Mouse (Mus musculus) limb, embryonic 14.5 days (tissue): ENCODE data around the gene Gtpbp2. TPM values are rescaled to one million over a fixed set of nuclear protein-coding genes. Genes with fewer than 3 reads are reported as not detected.

Experiments used
- ATAC-seq: fragments of 200-750 bp; cut with Nextera tagmentation; 2 replicates; pipeline ENCODE4 v1.8.0; 2017; ENCODE audit warnings: low read depth, moderate number of reproducible peaks, moderate TSS enrichment; ENCODE audit not compliant: low FRiP score
- DNase-seq: peaks from one replicate; pipeline ENCODE4 v3.0.0-alpha.2; 2015; ENCODE audit warnings: low spot score
- H3K27ac ChIP-seq: fragments of 300-500 bp; sonication (generic); replicated peaks from 2 replicates; pipeline ENCODE4 v1.5.1; 2014; ENCODE audit warnings: low read depth, mild to moderate bottlenecking, low read length, moderate library complexity, mixed read lengths
- H3K27me3 ChIP-seq: fragments of 300-500 bp; sonication (generic); 2 replicates; pipeline ENCODE4 v1.6.1; 2014; ENCODE audit warnings: low read length, mixed read lengths; ENCODE audit not compliant: control insufficient read depth, insufficient read depth
- H3K36me3 ChIP-seq: fragments of 300-500 bp; sonication (generic); 2 replicates; pipeline ENCODE4 v1.6.1; 2014; ENCODE audit warnings: mild to moderate bottlenecking, low read length, moderate library complexity, mixed read lengths; ENCODE audit not compliant: control insufficient read depth, insufficient read depth
- H3K4me1 ChIP-seq: fragments of 300-500 bp; sonication (generic); 2 replicates; pipeline ENCODE4 v1.6.1; 2014; ENCODE audit warnings: antibody characterized with exemption, low read length, mixed read lengths; ENCODE audit not compliant: control insufficient read depth, insufficient read depth
- H3K4me2 ChIP-seq: fragments of 300-500 bp; sonication (generic); replicated peaks from 2 replicates; pipeline ENCODE4 v1.6.1; 2014; ENCODE audit warnings: low read depth, mild to moderate bottlenecking, low read length, moderate library complexity; ENCODE audit not compliant: severe bottlenecking
- H3K4me3 ChIP-seq: fragments of 300-500 bp; sonication (generic); replicated peaks from 2 replicates; pipeline ENCODE4 v1.5.1; 2014; ENCODE audit warnings: low read length
- H3K9ac ChIP-seq: fragments of 300-500 bp; sonication (generic); 2 replicates; pipeline ENCODE4 v1.6.1; 2014; ENCODE audit warnings: mild to moderate bottlenecking, low read depth, low read length, moderate library complexity; ENCODE audit not compliant: severe bottlenecking
- H3K9me3 ChIP-seq: fragments of 300-500 bp; sonication (generic); 2 replicates; pipeline ENCODE4 v1.6.1; 2016; ENCODE audit warnings: low read length; ENCODE audit not compliant: control insufficient read depth
- POLR2A ChIP-seq: fragments of 200-500 bp; IDR thresholded peaks from 2 replicates; pipeline ENCODE4 v1.8.0; 2012; ENCODE audit warnings: inconsistent platforms, mild to moderate bottlenecking, moderate library complexity, borderline replicate concordance; ENCODE audit not compliant: insufficient read depth, insufficient read length; ENCODE audit errors: extremely low read depth
- WGBS: fragments of 180-500 bp; shearing (Covaris S2); extraction: QIAGEN DNeasy Blood & Tissue Kit; methylation state at CpG from one replicate; pipeline ENCODE4 v1.1.7; 2014; 5-methylcytosine and 5-hydroxymethylcytosine counted together
- polyA plus RNA-seq, 2 experiments: library from polyadenylated mRNA; depleted of rRNA in 1 of 2; stranded (reverse) in 1 of 2; unstranded in 1 of 2; fragments of >200 nt; fragmentation: Nextera tagmentation in 1 of 2; extraction: Ambion mirVana in 1 of 2; gene quantifications; 2 replicates each; pipeline versions ENCODE4 v1.2.1 to v1.2.3; 2012 to 2014

Gtpbp2 gene
- polyA plus RNA-seq (2012; rRNA removed) (166 and 177 TPM in 2 replicates), polyA plus RNA-seq (2014; fragmentation: Nextera tagmentation; extraction: Ambion mirVana) (29.8 and 38.3 TPM in 2 replicates)

DNA sequence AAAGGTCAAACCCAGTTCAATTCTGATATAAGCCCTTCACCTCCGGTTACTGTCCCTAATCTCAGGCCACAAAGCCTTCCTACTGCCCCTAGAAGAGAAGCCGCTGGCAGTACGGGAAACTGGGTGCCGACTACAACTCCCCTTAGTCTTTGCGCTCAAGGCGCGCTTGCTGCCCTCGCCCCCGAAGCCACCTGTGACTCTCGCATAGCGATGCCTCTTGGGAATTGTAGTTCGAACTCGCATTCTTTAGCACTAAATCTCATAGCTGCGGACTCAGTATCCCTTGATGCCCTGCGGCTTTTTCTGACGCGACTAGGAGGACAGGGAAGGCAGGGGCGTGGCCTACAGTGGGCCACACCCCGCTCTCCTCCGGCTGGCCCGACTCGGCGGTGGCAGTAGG, at the start of gene Gtpbp2:
Gene Gtpbp2, plus strand, starts transcription at position 347 of the 400 bp plus-strand sequence.
- Histone ChIP-seq H3K4me1 (peaks cover 16% of the 10 kb centered on the region), H3K4me2 (peak within 1 kb of the TSS; percentile 92), H3K27ac (peak within 1 kb of the TSS; percentile 61), H3K9me3 (no peaks in the 10 kb centered on the region), H3K27me3 (no peaks in the 10 kb centered on the region), H3K9ac (peak within 1 kb of the TSS; percentile 82), H3K4me3 (peak within 1 kb of the TSS; percentile 82), H3K36me3 (peaks cover 20% of the 10 kb centered on the region)
- 3% methylated on average over 22 of the region's 23 CpGs for WGBS
- ATAC-seq: peak; percentile 94
- TF ChIP-seq POLR2A: peak; percentile 21; the same call in 1 of the 2 replicates
- peak; percentile 100 for DNase-seq

DNA sequence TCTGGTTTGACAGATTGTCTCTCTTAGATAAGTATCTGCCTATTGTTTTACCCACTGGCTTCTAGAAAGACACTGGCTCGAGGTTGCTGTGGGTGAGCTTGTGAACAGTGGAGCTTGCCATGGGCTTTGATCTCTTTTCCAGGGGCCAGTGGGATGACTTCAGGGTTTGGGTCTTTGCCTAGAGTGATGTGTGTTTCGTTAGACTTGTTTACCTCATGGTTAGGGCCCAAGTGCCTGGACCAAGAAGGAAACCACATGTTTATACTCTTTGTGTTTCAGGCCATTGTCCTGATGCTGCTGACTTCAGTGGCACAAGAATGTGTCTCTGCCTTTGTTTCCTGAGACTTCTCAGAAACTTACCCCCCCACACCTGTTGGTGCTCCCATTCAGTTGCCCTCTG, 45.3 kb upstream of the Gtpbp2 start:
- ATAC-seq (no peak), DNase-seq (no peak)
- Histone ChIP-seq H3K4me2 (no peak overlapping the region), H3K4me3 (no peak overlapping the region), H3K27ac (0 out of 2 replicates have a peak overlapping the region, but pooled peaks have one; percentile 8), H3K9me3 (no peaks in the 10 kb centered on the region), H3K27me3 (no peaks in the 10 kb centered on the region), H3K4me1 (peaks cover 11% of the 10 kb centered on the region), H3K9ac (peak overlapping the region; percentile 12; the same call in 1 of the 2 replicates), H3K36me3 (peaks cover 30% of the 10 kb centered on the region)
- TF ChIP-seq POLR2A: no peak
- 37% methylated on average over 2 of the region's 2 CpGs for WGBS

DNA sequence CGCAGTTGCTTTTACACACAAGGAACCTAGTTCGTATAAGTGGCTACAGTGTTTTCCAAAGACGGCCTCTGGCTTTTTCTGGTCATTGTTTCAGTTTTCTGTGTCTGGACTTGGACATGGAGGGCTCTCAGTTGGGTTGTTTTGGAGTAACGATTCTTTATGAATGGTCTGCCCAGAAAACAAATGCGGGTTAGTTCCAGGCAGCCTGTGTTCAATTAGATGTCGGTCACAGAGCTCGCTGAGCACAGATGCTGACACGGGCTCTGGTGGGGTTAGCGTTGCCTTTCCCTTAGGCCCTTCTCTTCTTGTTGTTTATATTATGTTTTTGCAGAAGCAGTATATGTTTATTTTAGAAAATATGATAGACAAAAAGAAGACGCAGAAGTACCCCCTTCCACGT, 44.7 kb upstream of the Gtpbp2 start:
- Histone ChIP-seq H3K4me2 (no peak overlapping the region), H3K9ac (peak overlapping the region; percentile 12; the same call in 1 of the 2 replicates), H3K27ac (0 out of 2 replicates have a peak overlapping the region, but pooled peaks have one; percentile 8), H3K4me3 (no peak overlapping the region), H3K4me1 (peaks cover 11% of the 10 kb centered on the region), H3K27me3 (no peaks in the 10 kb centered on the region), H3K36me3 (peaks cover 31% of the 10 kb centered on the region), H3K9me3 (no peaks in the 10 kb centered on the region)
- no peak for TF ChIP-seq POLR2A
- DNase-seq (no peak), ATAC-seq (no peak)
- WGBS: 41% methylated on average over 11 of the region's 11 CpGs

DNA sequence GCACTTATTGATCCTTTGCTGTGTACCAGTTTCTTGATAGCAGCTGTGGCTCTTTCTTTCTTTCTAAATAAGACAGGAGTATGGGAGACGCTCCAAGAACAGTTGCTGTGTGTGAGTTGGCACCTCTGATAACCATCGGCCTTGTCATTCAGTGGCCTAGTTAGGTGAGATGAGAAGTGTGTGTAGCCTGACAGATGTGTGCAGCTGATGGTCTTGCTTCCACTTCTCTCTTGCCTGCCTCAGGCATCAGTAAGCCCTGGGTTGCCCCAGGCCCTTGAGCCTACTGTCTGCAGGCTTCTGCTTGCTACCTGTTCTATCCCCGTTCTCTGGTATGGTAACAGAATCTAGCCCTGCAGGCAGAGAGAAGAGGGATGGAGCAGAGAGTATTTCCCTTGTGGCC, 44.0 kb upstream of the Gtpbp2 start:
- no peak overlapping the region for H3K27ac ChIP-seq
- no peaks in the 10 kb centered on the region for H3K27me3 ChIP-seq
- H3K4me1 ChIP-seq: peaks cover 6% of the 10 kb centered on the region
- no peaks in the 10 kb centered on the region for H3K9me3 ChIP-seq
- H3K4me2 ChIP-seq: no peak overlapping the region
- no peak overlapping the region for H3K4me3 ChIP-seq
- H3K36me3 ChIP-seq: peaks cover 31% of the 10 kb centered on the region
- no peak for TF ChIP-seq POLR2A
- 80% methylated on average over 3 of the region's 3 CpGs for WGBS
- DNase-seq (no peak), ATAC-seq (no peak)
- no peak overlapping the region for H3K9ac ChIP-seq

DNA sequence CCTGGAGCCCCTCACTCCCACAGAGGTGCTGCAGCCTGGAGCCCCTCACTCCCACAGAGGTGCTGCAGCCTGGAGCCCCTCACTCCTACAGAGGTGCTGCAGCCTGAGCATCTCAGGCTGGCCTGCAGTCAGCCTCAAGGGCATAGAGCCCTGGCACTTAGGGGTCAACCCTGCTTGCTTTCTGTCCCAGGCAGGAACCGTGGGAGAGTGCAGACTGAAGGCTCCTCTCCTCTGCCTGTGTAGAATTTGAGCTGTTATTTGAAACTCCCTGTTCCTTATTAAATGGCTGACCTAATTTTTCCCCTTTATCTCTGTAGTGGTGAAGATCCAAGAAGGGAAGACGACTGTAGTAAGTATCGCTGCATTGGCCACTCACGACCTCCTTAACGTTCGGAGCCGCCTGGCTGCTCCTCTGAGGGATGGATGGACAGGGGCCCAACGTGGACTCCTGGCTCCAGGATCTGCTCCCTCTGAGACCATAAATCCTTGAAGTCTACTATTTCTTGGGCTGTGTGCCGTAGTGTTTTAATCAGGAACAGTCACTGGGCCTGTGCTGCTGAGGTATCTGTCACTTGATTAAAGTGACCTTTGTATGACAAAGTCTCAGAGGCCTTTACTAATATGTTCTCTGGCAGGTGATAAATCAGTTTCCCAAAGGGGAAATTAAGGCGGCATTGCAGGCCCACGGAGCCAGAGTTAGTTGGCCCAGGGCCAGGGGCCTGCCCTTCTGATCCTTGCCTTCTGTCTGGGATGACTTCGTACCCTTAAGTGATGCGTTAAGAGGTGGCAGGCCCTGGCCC, 43.0 kb upstream of the Gtpbp2 start:
- TF ChIP-seq POLR2A: no peak
- H3K4me1 ChIP-seq: peaks cover 6% of the 10 kb centered on the region
- H3K36me3 ChIP-seq: peaks cover 40% of the 10 kb centered on the region
- no peak overlapping the region; the same call in 1 of the 2 replicates for H3K9ac ChIP-seq
- no peak overlapping the region for H3K27ac ChIP-seq
- no peak for ATAC-seq
- H3K9me3 ChIP-seq: no peaks in the 10 kb centered on the region
- WGBS: 32% methylated on average over 13 of the region's 13 CpGs
- H3K4me3 ChIP-seq: no peak overlapping the region
- H3K27me3 ChIP-seq: no peaks in the 10 kb centered on the region
- DNase-seq: no peak
- H3K4me2 ChIP-seq: no peak overlapping the region
